Mouse (Mus musculus): ENCODE data around the gene Rnf24.

DNA sequence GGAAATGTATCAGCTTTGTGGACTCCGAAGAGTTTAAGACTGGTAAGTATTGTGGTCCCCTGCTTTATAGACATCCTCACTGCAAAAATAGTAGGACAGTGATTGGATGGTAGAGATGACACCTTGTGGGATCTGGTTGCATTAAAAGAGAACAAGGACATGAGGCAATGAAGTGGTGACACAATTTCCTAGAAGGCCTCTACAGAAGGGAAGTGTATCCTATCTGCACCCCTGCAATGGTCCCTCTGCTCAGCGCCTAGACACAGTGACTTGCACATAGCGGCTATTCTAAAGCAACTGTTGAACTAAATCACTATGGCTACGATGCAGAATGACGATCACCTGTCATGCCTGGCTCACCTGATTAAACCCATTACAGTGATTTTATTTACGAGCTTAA, 15.1 kb downstream of the Rnf24 start:
- TF ChIP-seq POLR2A (IDR thresholded peaks at IDR 0.05; ENCODE audit: low read depth, low read length), result no peak
- TF ChIP-seq CTCF (IDR thresholded peaks at IDR 0.05; ENCODE audit: borderline replicate concordance, insufficient read depth, low read length), result no peak

Measured in embryonic fibroblast, embryonic 13.5 days (primary cell).